Mouse (Mus musculus) Muller cell, postnatal 12 days (primary cell): ENCODE data around the gene Gm9821.

ENCODE experiments used
- DNase-seq: peaks from one replicate; pipeline ENCODE4 v3.0.0-alpha.2; 2015; ENCODE audit errors: inconsistent ontology term

Gene Gm9821

DNA sequence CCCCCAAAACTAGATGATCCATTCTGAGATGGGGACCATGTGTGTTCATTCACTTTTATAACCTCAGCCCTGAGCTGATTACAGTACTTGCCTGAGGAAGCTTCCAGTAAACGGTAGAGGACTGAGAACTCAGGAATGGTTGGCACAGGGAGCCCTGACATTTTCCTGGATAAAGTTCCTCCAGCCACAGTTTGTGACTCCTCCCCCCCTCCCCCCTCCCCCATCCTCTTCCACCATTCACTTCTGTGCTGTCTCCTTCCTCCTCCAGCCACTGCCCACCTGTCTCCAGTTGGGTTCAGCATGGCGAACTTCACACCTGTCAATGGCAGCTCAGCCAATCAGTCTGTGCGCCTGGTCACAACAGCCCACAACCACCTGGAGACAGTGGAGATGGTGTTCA lies 18.6 kb upstream of the Gm9821 start, which contains the start of gene Chrm4:
TSS of gene Chrm4 (plus strand) at position 301 of the 400 bp plus-strand sequence.
- DNase-seq, result no peak

GRCm38 (mm10) chr2:91927826-91928533 lies 17.5 kb upstream of the Gm9821 start:
- peak; percentile 39 for DNase-seq

DNA sequence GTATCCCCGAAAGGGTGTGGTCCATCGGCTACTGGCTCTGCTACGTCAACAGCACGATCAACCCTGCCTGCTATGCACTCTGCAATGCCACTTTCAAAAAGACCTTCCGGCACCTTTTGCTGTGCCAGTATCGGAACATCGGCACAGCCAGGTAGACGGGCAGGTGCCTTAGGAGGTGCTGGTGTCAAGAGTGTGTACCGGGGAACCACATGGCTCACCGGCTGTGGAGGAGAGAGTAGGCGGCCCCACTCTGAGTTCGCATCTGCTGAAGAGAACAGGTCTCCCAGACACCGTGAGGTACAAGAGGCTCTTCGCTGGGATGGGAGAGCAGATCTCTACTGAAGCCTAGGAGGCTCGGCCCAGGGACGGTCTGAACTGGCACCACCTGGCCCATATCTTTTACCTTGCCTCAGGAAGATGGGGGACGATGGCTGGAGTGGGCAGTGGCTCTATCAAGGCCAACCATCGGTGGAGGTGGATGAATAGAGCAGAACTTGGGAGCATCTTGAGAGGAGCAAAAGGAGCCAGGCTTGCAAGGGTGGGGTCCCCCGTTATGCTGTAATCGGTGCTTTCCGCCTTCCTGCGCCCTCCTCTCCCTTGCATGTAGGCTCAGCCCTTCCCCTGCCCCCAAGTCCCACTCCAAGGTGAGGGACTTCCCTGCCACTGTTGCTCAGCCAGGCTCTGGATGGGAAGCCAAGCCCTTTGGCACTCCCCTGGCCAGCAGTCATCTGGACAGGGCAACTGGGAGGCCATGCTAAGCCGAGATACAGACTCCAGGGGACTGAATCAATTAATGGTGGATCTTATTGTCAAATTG lies 16.8 kb upstream of the Gm9821 start:
- DNase-seq, result no peak

- no peak for DNase-seq
Observed at GRCm38 (mm10) chr2:91929455-91929854, 16.0 kb upstream of the Gm9821 start.

DNA sequence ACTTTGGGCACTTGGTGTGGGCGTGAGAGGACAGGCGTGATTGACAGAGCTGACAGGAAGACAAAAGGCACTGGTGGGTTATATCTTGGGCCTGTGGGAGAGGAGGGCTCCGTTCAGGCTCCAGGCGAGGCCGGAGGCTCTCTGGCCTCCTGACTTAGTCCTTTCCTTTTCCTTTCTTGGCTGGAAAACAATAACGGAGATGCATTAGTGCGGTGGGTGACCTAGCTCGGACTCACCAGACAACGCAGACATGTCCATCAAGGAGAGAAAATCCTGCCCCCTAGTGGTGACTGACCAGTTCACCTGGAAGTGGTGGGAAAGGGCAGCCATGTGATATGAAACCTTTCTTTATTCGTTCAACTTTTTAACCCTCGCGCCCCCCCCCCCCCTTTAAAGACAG lies 15.6 kb upstream of the Gm9821 start:
- peak; percentile 39 for DNase-seq

GRCm38 (mm10) chr2:91930761-91931291 lies 14.7 kb upstream of the Gm9821 start:
- no peak for DNase-seq

- DNase-seq, result peak; percentile 63
Observed at GRCm38 (mm10) chr2:91931328-91932159, 14.0 kb upstream of the Gm9821 start.

GRCm38 (mm10) chr2:91932160-91932711 lies 13.3 kb upstream of the Gm9821 start, which contains the start of gene Mdk:
Gene Mdk (minus strand): TSS chr2:91932297.
- DNase-seq, result no peak

DNA sequence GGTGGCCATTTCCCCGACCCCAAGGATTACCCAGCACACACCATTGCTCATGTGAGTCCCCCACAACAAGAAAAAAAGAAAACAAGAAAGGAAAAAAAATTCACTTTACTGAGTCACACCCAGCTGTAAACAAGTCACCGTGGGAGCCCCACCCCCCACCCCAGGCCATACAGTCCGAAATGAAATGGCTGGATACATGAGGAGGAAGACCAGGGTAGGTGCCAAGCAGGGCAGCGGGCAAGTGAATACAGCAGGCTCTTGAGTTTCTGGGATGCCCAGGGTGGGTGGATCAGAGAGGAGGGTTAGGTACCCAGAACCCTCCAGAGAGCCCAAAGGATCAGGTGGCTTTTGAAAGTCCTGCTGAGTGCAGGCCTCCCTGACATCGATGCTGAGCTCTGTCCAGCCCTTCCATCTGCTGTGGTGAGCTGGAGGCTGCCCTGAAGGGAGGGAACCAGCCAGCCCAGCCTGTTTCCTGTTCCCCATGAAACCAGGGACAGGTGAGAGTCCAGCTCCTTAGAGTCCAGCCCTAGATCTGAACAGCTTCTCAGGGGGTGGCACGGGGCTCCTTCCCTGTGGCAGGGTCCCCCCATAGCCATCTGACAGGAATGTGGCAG lies 12.7 kb upstream of the Gm9821 start:
- no peak for DNase-seq

GRCm38 (mm10) chr2:91933471-91933870 lies 12.0 kb upstream of the Gm9821 start:
- no peak for DNase-seq

DNA sequence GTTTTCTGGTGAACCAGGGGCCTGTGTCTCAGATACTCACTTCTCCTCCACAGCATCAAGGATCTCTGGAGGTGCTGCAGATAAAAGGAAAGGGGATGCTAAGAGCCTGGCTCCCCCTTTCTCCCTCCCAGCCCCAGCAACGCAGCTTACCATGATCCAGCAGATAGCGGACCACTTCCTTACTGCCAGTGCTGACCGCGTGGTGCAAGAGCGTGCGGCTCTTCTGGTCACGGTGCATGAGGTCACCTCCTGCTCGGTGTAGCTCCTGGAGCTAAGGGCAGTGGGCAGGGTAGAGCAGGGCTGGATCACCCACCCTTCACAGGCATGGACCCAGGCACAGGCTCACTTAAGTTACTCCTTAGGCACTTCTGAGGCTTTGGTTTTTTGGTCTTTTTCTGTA lies 11.5 kb upstream of the Gm9821 start:
- DNase-seq, result no peak

- DNase-seq, result no peak
Observed at GRCm38 (mm10) chr2:91934826-91935525, 10.5 kb upstream of the Gm9821 start.

DNA sequence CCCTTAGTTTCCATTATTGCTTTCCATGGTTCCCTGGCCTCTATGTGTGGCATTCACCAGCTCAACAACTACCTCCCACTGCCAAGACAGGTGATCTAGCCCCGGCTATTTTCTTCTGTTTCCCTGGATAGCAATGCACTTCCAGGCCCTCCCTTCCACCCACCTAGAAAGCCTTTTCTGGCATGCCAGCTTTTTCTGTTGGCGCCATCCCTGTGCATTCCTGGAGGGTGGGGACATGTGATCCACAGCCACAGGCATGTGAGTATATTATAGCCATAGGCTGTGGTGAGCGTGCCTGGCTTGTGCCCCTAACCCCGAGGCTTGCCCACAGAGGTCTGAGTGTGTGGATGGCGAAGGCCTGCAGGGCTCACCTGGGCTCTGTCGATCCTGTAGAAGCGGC lies 9.3 kb upstream of the Gm9821 start:
- DNase-seq, result no peak

- DNase-seq, result no peak
Observed at GRCm38 (mm10) chr2:91939303-91939935, 6.1 kb upstream of the Gm9821 start.

GRCm38 (mm10) chr2:91942356-91942755 lies 3.1 kb upstream of the Gm9821 start:
- DNase-seq, result no peak

GRCm38 (mm10) chr2:91944170-91944950 lies 1.1 kb upstream of the Gm9821 start:
- no peak for DNase-seq

GRCm38 (mm10) chr2:91946836-91947235 lies 1.3 kb downstream of the Gm9821 start:
- DNase-seq, result no peak

GRCm38 (mm10) chr2:91947397-91948150 lies 2.1 kb downstream of the Gm9821 start:
- peak; percentile 95 for DNase-seq
